Mouse (Mus musculus): ENCODE data around the gene Mark3.

DNA sequence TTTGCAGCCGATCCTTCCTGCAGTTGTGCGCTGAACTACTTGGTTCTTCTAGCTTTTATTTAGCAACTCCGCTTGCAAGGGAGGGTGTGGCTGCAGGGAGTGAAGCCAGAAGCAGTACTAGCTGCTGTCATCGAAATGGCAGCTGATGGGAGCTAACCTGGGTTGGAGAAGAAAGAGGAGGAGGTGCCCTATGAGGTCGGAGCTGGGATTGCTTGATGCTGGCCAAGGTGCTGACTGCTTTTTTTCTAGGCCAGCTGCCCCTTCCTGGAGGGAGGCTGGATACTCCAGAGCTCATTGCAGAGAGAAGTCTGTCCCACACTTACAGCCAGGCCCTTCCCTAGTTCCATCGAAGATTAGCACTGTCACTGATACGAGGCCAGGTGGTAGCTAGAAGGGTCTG lies 104.7 kb downstream of the Mark3 start:
- no peak for TF ChIP-seq CTCF (IDR thresholded peaks at IDR 0.05; ENCODE audit: low read depth, low read length)
- TF ChIP-seq TAL1 (conservative IDR thresholded peaks at IDR 0.05; ENCODE audit: low read depth, low read length): no peak
- TF ChIP-seq GATA1 (IDR thresholded peaks at IDR 0.05; ENCODE audit: borderline replicate concordance, low read length): no peak
- no peak for TF ChIP-seq GATA2 (IDR thresholded peaks at IDR 0.05; ENCODE audit: borderline replicate concordance, low read depth, low read length)
- TF ChIP-seq POLR2AphosphoS5 (IDR thresholded peaks at IDR 0.05; ENCODE audit: insufficient replicate concordance, low read depth, low read length): no peak
